Mouse (Mus musculus) midbrain, embryonic 14.5 days (tissue): ENCODE data around the gene Flg. TPM values are rescaled to one million over a fixed set of nuclear protein-coding genes. Genes with fewer than 3 reads are reported as not detected.

ENCODE experiments used
- ATAC-seq: fragments of 200-750 bp; cut with Nextera tagmentation; 2 replicates; pipeline ENCODE4 v1.8.0; 2017; ENCODE audit warnings: moderate number of reproducible peaks, moderate library complexity; ENCODE audit not compliant: low FRiP score, low TSS enrichment
- DNase-seq: peaks from one replicate; pipeline ENCODE4 v3.0.0-alpha.2; 2015
- H3K27ac ChIP-seq: fragments of 300-500 bp; sonication (generic); replicated peaks from 2 replicates; pipeline ENCODE4 v1.5.1; 2014; ENCODE audit warnings: mild to moderate bottlenecking, low read depth, low read length, moderate library complexity
- H3K27me3 ChIP-seq: fragments of 300-500 bp; sonication (generic); 2 replicates; pipeline ENCODE4 v1.6.1; 2014; ENCODE audit warnings: low read length, control low read depth, mixed read lengths; ENCODE audit not compliant: control insufficient read depth, insufficient read depth
- H3K36me3 ChIP-seq: fragments of 300-500 bp; sonication (generic); 2 replicates; pipeline ENCODE4 v1.6.1; 2014; ENCODE audit warnings: low read length, control low read depth; ENCODE audit not compliant: control insufficient read depth, insufficient read depth
- H3K4me1 ChIP-seq: fragments of 300-500 bp; sonication (generic); 2 replicates; pipeline ENCODE4 v1.6.1; 2014; ENCODE audit warnings: mild to moderate bottlenecking, antibody characterized with exemption, low read length, control low read depth; ENCODE audit not compliant: control insufficient read depth, insufficient read depth
- H3K4me2 ChIP-seq: fragments of 300-500 bp; sonication (generic); 2 replicates; pipeline ENCODE4 v1.6.1; 2014; ENCODE audit warnings: mild to moderate bottlenecking, low read length, moderate library complexity
- H3K4me3 ChIP-seq: fragments of 300-500 bp; sonication (generic); replicated peaks from 2 replicates; pipeline ENCODE4 v1.5.1; 2014; ENCODE audit warnings: low read depth, low read length
- H3K9ac ChIP-seq: fragments of 300-500 bp; sonication (generic); replicated peaks from 2 replicates; pipeline ENCODE4 v1.6.1; 2014; ENCODE audit warnings: mild to moderate bottlenecking, low read length, moderate library complexity
- H3K9me3 ChIP-seq: fragments of 300-500 bp; sonication (generic); 2 replicates; pipeline ENCODE4 v1.6.1; 2016; ENCODE audit warnings: low read length, control low read depth, mixed read lengths; ENCODE audit not compliant: control insufficient read depth
- WGBS: fragments of 180-500 bp; shearing (Covaris S2); extraction: QIAGEN DNeasy Blood & Tissue Kit; methylation state at CpG from one replicate; pipeline ENCODE4 v1.1.7; 2014; 5-methylcytosine and 5-hydroxymethylcytosine counted together
- polyA plus RNA-seq: library from polyadenylated mRNA; unstranded; fragments of >200 nt; fragmentation: Nextera tagmentation; extraction: Ambion mirVana; gene quantifications from 2 replicates; pipeline ENCODE4 v1.2.1, GENCODE M21; 2014

The Flg gene
- polyA plus RNA-seq, 1 experiment from 2014 or later: not detected

- Histone ChIP-seq H3K4me1 (no peaks in the 10 kb centered on the region), H3K27me3 (no peaks in the 10 kb centered on the region), H3K36me3 (no peaks in the 10 kb centered on the region), H3K4me2 (no peak overlapping the region), H3K9me3 (no peaks in the 10 kb centered on the region), H3K9ac (no peak overlapping the region), H3K4me3 (no peak overlapping the region), H3K27ac (no peak overlapping the region)
- ATAC-seq (no peak), DNase-seq (no peak)
- WGBS: 89% methylated on average over 4 of the region's 4 CpGs
Observed at GRCm38 (mm10) chr3:93340021-93340420, 66.7 kb downstream of the Flg start.

Other genes with a start within 250 kb of the Flg start
- not detected in 2 replicates for gene Gm4858, start 204.7 kb upstream of the Flg start, polyA plus RNA-seq
- gene Crnn, start 128.7 kb upstream of the Flg start, polyA plus RNA-seq: not detected in 2 replicates
- 0.04 TPM in 1 of 2 replicates, not detected in the other for gene Flg2, start 76.2 kb upstream of the Flg start, polyA plus RNA-seq
- not detected in 2 replicates for gene Hrnr, start 46.2 kb downstream of the Flg start, polyA plus RNA-seq
- gene Rptn, start 120.2 kb downstream of the Flg start, polyA plus RNA-seq: not detected in 2 replicates
- 0.69 and 1.2 TPM in 2 replicates for gene Tchh, start 168.8 kb downstream of the Flg start, polyA plus RNA-seq
- not detected in 2 replicates for gene Tchhl1, start 195.2 kb downstream of the Flg start, polyA plus RNA-seq
- 94.0 and 157 TPM in 2 replicates for gene S100a11, start 247.0 kb downstream of the Flg start, polyA plus RNA-seq